Mouse (Mus musculus) gastrocnemius, postnatal 14 days (tissue): ENCODE measurements around the gene Ppp2r2c. TPM values are rescaled to one million over a fixed set of nuclear protein-coding genes. Genes with fewer than 3 reads are reported as not detected.

Experiments used
- DNase-seq: peaks from one replicate; pipeline ENCODE4 v3.0.0; 2021; ENCODE audit warnings: mixed read lengths
- intact Hi-C: fragments of 180-260 bp; cut with DNase I; formaldehyde crosslinking; loops from one replicate; pipeline ENCODE4 v1.15.1; 2025; ENCODE audit warnings: low total_unique reads
- total RNA-seq, 2 experiments: library from RNA; stranded (reverse); gene quantifications; 2 replicates each; pipeline ENCODE4 v1.2.3; 2021

Gene Ppp2r2c
- total RNA-seq, 2 experiments from 2014 or later, result 0.24 to 0.70 TPM

DNA sequence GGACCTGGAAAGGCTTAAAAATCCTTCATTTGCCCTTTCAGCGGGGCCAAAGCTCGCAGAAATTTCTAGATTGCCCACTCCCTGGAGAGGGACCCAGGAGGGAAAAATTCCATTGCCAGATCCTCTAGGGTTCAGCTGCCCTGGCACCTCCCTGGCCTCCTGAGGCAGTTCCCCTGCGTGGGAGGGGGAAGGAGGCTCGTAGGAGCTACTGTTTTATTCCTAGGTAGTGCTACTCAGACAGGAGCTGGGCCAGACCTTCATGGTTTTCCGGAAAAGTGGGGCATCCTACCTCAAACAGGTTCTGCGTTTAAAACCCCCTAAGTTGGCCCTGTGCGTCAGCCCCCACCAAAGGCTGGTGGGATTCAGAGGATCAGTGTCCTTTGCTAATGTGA, 869 bp downstream of the Ppp2r2c start:
- intact Hi-C loops, result no loop called here
- no peak for DNase-seq

GRCm38 (mm10) chr5:36869578-36870236, 1.4 kb downstream of the Ppp2r2c start:
- intact Hi-C loops, result no loop called here
- no peak for DNase-seq

DNA sequence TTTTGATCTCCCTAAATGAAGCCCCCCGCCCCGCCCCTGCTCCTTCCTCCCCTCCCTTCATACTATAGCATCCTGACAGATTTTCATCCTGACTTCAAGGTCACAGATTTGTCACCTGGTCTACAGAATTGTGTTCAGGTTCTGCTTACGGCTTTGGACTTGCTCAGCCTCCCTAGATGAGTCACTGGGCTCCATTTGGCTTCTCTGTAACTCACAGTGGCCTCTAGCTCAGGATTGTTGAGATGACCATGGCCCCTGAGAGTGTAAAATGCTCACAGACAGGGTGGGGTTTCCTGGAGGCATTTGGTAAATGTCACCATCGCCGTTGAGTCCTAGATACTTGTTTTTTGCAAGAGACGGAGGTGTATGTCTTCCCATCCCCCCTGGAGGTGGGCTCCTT, 2.6 kb downstream of the Ppp2r2c start:
- intact Hi-C loops, result no loop called here
- no peak for DNase-seq

- intact Hi-C loops, result no loop called here
- DNase-seq, result no peak
These were observed 7.6 kb downstream of the Ppp2r2c start for GRCm38 (mm10) chr5:36875956-36876355.

GRCm38 (mm10) chr5:36876777-36877396, 8.6 kb downstream of the Ppp2r2c start:
- intact Hi-C loops, result no loop called here
- no peak for DNase-seq

GRCm38 (mm10) chr5:36877641-36878040, 9.3 kb downstream of the Ppp2r2c start:
- intact Hi-C loops, result no loop called here
- no peak for DNase-seq

DNA sequence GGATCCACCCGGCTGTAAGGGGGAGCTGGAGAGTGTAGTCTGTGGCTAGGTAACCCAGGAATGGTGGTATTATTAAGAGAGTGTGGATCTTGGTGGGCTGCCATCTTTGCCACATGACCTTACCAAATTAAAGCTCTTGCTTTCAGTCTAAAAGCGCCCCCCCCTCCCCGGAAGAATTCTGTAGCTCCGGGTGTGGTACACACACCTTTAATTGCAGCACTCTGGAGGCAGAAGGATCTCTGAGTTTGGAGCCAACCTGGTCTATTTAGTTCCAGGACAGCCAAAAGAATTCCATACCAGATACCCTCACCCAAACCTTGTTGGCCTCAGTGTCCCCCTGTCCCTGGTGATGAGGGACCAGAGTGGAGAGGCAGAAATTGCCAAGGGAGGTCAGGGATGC, 10.5 kb downstream of the Ppp2r2c start:
- DNase-seq, result no peak
- intact Hi-C loops, result no loop called here

DNA sequence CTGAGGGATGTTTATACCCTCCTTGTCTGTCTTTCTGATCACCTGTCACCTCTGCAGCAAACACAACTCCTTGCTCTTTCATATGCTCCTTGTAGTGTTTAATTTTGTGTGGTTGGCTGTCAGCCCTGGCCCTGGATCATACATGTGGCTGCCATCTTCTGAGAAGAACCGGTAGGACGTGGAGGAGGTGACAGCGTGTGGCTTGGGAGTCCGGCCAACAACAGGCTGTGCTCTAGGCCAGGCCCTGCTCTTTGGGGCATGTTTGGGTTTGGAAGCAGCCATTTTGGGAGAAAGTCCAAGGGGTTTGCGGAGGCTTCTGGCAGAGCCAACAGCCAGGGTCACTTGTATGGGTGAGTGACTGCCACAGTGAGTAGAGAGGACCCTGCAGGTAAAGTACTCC, 12.3 kb downstream of the Ppp2r2c start:
- no peak for DNase-seq
- intact Hi-C loops, result no loop called here

DNA sequence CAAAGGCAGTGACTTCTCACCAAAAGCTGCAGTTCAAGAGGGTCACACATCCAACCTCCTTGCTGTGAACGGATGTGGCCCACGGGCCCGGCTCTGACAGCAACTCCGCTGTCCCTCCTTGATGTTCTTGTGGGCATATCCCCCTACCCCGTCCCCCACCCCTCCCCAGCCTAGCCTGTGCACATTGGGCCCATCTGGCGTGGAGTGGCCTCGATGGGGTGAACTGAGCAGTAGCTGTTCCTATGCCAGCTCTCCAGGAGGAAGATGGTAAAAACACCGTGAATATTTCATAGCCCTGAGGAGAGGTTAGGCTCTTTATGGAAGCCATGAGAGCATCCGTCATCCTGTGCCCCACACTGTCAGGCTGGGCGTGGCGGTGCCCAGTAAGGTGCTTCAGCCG, 15.2 kb downstream of the Ppp2r2c start:
- intact Hi-C loops, result no loop called here
- DNase-seq, result no peak

DNA sequence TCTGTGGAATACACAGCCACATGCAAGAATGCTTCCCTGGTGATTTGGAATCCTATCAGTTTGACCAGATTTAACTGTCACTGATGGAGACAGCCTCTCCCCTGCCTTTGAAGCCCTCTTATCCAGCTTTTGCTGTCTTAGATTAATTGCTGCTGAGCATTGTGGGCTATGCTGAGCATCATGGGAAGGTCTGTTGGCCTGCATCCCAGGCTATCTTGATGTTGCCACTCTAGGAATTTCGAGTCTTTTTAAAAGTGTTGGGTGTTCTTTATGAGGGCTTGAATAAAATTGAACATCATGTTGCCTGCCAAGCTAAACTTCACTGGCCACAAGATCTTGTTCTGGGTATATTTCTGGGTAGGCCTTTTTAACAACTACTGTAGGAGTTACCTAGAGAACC, 16.8 kb downstream of the Ppp2r2c start:
- intact Hi-C loops, result no loop called here
- DNase-seq, result no peak

DNA sequence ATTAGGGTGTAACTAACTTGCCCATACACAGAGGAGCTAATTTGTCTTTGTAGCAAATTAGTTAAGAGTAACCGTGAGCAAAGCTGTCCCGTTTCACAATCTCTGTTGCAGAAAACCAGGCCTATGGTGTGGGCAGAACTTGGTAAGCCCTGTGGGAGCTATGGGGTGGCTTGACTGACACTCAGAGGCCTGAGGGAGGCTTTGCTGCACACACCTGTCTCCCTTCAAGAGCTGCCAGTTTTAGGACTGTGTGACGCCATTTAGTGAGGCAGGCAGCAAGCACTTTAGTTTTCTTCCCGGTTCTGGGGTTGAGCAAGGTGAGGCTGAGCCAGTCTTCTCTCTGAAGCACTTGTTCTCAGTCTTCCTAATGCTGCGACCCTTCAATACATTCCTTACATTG, 17.3 kb downstream of the Ppp2r2c start:
- intact Hi-C loops, result no loop called here
- DNase-seq, result no peak

DNA sequence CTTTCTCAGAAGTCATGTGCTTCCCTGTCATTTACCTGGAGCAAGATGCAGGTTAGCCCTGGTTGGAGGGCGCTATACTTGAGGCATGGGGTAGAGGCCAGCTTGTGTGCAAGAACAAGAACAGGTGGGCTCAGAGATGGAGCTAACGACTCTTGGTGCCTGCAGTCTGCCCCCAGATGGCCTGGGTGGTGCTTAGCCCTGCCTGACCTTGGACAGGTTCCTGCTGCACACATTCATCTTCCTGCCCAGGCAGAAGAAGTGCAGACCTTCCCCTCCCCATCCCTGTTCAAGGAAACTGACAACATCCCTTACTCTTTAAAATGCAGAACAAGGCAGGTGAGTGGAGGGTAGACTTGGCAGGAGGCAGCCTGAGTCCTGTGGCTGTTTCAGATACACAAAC, 18.0 kb downstream of the Ppp2r2c start:
- no peak for DNase-seq
- intact Hi-C loops, result no loop called here

- intact Hi-C loops, result no loop called here
- no peak for DNase-seq
These were observed 18.6 kb downstream of the Ppp2r2c start for GRCm38 (mm10) chr5:36886852-36887283.

DNA sequence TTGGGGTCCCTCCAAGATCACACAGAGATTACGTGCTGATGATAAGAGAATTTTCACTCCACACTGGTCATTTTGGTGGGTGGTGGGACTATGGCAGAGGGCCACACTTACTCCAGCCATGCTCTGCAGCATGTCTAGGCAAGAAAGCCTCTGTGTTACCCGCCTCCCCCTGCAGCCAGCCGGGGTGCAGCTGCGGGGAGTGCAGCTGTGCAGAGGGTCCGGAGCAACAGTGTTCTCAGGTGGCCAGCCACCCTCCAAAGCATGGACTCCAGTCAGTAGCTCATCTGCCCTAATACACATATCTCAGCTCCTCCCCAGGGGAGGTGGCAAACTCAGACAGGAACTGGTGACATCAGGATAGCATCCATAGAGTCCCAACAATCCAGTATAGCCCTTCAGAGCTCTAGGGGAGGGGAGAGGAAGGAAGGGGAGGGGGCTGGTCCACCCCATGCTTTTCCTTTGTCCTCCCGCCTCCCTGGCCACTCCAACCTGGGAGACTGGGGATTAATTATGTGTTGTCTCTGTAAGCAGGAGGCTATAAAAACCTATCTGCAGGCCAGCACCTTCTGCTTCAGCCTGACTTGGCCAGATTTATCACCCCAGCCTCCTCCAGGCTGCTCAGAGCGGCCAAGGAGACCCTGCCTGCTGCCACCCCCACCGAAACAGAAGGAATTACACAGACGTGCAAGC, 19.1 kb downstream of the Ppp2r2c start:
- no peak for DNase-seq
- intact Hi-C loops, result no loop called here

DNA sequence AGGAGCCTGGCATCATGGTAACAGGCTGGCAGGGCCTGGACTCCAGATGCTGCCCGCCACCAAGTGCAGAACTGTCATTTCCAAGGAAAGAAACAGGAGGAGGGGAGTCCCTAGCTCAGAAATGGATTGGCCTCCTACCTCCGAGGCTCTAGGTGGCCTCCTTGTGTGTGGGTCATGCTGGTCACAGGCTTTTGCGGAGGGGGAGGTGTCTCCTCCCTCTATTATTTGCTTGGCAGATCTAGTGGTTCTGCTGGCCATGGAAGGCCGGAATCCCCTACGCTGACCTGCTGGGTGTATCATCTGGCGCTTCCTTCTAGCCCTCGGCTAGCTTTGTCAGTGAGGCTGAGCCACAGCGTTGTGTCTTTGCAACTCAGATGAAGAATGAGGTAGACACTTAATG, 20.2 kb downstream of the Ppp2r2c start:
- intact Hi-C loops, result no loop called here
- no peak for DNase-seq

- intact Hi-C loops, result no loop called here
- no peak for DNase-seq
These were observed 20.6 kb downstream of the Ppp2r2c start for GRCm38 (mm10) chr5:36888911-36889310.

DNA sequence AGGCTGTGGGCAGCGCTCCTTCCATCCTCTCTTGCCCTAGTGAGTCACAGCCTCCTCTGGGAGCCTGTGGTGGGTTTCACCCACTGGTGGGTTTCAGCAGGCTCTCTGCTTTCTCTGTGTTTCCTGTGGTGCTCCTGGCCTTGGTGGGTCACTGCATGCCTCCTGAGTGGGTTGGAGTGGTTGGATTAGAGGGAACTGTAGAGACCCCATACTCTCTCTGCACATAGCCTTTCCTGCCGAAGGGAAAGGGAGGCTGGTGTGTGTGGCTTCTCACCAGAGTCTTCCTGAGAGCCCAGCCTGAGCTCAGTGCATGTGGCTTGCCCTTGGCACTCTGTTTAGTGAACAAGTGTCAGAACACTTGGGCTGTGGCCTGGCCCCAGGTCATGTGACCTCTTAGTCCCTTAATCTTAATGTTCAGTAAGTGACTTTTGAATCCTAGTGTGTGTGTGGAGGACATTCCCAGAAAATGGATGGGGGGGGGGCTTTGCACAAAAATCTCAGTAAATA, 21.1 kb downstream of the Ppp2r2c start:
- no peak for DNase-seq
- intact Hi-C loops, result no loop called here

- DNase-seq, result no peak
- intact Hi-C loops, result no loop called here
These were observed 22.5 kb downstream of the Ppp2r2c start for GRCm38 (mm10) chr5:36890794-36891193.

- DNase-seq, result no peak
- intact Hi-C loops, result no loop called here
These were observed 23.6 kb downstream of the Ppp2r2c start for GRCm38 (mm10) chr5:36891793-36892470.

- DNase-seq, result no peak
- intact Hi-C loops, result no loop called here
These were observed 24.9 kb downstream of the Ppp2r2c start for GRCm38 (mm10) chr5:36893263-36893662.
